Mouse (Mus musculus): ENCODE data around the gene Fkbp2.

Fkbp2 gene

DNA sequence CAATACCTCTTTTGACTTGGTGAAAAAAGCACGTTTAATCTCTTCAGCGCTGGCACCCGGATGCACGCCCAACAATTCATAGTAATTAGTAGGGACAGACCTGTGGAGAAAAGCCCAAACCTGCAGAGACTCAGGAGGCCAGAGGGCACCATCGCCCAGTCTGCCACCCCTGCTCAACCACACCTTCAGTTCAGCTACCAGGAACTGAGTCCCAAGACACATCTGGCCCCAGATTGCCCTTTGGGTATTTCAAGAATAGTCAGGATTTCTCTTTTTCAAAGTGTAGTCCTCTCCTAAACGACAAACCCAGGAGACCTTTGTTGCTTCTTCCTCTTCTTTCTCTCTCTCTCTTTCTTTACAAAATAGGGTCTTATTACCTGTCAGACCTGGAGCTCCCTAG is 10.4 kb upstream of the Fkbp2 start:
- no peak for DNase-seq

DNA sequence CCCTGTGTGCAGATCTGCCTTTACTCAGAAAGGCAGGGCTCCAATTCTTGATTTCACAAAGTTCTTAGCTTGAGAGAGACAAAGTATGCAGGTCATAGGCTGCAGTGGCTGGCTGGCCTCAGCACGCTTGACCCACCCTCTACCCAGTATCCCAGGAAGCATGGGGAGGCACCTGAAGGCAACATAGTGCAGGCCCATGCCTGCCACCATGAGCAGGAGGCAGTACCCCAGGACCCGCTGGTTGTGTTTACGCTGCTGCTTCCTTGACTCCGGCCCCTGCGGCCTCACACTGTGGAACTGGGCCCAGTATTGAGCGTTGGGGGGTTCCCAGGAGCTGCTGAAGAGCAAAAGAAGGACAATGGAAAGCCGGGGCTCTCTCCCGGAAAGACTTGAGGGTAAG is 8.9 kb upstream of the Fkbp2 start:
- no peak for DNase-seq

DNA sequence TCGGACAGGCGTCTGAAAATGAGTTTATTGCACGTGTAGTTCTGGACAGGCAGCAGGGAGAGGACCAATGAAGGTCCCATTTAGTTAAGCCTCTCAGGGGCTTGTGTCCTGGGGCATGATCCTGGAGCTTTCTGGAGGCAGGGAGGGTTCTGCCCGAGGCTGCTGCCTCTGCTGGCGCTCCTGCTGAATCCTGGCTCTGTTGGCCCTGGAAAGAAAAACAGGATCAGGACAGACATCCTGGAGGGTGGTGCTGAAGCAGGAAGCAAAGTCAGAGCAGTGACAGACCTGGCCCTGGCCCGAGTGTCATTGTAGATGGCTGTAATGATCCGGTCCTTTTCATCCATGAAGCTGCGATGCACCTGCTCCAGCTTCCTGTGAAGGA is 7.6 kb upstream of the Fkbp2 start:
- no peak for DNase-seq

DNA sequence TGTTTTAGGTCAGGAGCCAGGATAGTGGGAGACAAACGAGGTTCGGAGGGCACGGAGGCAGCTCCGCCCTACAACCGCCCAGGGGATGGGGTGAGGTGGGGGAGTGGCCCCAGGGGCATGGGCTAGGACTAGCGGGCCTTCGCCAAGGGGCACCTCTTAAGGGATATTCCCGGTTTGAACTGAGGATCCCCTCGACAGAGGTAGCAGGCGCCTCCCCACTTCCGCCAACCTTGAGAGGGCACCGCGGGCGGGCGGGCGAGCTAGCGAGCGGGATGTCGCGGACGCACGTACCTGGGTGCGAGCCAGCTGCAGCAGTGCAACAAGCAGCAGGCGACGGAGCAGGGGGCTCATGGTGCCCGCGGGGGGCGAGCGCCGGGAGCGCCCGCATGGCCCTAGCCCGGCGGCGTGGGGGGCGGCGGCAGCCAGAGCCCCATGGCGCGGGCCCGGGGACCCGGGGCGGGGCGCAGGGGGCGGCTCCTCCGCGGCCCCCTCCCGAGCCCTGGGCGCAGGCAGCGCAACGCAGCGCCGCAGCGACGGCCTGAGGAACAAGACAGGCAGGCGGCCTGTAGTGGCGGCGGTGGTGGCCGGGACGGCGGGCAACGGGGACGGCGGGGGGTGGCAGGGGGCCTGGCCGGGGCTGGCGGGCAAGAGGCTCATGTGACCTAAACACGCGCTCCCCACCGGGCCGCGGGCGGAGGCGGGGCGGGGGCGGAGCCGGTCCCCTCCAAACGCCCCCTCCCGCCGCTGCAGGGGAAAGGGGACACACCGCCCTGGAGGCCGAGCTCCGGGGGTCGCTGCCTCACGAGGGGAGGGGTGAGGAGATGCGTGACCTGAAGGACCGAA is 7.0 kb upstream of the Fkbp2 start, which contains the start of gene Vegfb:
Vegfb (minus strand) TSS at position 591 of the 843 bp plus-strand sequence.
- DNase-seq, result no peak

DNA sequence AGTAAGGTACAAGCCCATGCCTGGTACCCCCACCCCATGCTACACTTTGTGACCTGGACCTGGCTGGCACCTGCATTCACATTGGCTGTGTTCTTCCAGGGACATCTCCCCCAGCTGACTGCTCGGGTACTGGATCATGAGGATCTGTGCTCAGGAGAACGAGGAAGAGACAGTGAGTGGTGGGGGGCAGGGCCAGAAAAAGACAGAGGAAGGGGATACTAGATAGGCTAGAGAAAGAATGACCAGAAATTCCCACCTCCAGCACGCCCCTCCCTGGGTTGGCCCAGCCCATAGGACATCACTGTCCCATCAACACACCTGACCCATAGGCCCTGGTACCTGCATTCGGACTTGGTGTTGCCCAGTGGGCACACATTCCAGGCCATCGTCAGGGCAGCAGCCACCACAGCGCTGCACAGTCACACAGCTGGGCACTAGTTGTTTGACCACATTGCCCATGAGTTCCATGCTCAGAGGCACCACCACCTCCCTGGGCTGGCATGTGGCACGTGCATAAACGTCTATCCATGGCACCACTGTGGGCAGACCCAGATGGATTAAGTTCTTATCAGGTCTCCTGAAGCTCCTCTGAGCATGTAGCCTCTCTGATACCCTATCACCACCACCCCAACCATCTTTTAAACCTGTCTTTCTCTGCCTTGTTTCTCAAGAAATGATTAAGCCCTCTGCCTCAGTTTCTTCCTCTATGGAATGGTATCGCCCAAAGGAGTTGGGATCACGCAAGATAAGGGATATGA is 5.8 kb upstream of the Fkbp2 start:
- DNase-seq, result no peak

DNA sequence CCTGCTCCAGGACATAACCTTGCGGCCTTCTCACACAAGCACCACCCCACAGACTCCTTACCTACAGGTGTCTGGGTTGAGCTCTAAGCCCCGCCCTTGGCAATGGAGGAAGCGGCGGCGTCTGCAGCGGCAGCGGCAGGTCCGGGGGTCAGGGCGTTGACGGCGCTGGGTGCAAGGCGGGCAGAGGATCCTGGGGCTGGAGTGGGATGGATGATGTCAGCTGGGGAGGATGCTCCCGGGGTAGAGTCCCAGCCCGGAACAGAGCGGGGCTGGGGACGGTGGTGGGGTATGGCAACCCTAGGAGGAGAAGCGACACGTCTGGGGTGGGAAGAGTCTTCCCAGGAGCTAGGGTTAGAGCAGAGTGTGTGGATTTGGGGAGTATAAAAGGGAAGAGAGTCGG is 5.0 kb upstream of the Fkbp2 start:
- no peak for DNase-seq

DNA sequence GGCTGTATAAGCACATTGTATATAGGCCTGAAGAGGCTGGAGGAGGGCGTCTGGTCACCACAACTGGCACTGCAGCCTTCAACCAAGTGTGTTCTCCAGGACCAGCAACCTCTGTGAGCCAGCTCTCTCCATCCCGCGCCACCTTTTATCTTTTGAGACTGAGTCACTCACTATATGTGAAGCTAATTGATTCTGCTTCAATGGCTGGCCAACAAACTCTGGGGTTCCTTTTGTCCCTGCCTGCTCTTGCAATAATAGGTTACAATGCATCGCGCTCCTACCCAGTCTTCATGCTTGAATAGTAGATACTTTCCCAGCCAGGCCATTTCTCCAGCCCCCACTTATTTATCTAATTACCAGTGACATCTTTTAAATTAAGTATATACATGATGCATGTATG is 3.3 kb upstream of the Fkbp2 start:
- no peak for DNase-seq

DNA sequence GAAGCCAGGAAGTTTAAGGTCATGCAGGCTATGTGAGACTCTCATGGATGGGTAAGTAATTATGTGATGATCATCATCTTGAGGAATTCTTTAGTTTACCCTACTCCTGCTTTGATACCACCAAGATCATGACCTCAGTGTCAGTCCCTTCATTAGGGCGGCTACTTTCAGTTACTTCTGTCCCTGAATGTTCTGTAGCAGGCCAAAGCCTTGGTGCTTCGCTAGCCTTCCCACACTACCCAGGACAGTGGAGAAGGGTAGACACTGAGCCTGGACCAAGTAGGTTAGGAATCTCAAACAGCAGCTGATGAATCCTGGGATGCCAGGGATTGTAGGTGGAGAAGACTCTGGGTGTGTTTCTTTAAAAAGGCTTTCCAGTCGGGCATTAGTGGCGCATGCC is 1.2 kb upstream of the Fkbp2 start:
- DNase-seq, result no peak

DNA sequence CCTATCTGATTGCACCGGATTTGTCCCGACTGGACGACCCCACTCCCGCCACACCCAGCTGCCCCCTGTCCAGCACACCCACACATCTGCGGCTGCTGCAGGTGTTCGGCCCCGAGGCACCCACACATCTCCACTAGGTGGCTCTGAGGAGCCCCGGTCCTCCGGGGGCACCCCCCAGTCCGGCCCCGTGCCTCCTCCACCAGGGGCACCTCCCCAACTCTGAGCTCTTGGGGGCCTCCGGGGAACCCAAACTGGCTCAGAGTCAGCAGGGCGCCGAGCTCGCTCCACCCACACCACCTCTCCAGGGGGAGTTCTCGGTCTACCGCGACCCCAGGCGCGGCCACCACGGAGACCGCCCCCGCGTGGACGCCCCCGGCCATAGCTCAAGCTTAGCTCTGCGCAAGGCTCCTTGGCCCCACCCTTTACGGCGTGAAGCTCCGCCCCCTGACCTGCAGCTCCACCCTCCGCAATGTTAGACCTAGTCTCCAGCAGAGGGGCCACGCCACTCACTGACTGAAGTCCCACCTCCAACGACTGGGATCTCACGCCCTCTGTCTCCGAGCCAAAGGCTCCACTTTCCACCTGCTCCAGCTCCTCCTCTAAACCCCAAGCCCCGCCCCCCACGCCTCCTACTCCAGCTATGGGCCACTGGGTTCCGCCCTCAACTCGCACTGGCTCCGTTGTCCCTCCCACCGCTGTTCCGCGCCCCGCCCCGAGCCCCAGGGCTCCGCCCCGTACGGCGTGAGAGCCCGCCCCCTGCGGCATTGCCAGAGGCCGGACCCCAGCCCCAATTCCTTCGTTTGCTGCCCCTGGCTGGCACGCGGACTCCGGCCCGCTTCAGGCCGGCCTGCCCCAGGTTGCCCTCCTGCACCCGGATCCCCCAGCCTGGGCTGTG is 568 bp downstream of the Fkbp2 start:
- DNase-seq, result peak; percentile 100

DNA sequence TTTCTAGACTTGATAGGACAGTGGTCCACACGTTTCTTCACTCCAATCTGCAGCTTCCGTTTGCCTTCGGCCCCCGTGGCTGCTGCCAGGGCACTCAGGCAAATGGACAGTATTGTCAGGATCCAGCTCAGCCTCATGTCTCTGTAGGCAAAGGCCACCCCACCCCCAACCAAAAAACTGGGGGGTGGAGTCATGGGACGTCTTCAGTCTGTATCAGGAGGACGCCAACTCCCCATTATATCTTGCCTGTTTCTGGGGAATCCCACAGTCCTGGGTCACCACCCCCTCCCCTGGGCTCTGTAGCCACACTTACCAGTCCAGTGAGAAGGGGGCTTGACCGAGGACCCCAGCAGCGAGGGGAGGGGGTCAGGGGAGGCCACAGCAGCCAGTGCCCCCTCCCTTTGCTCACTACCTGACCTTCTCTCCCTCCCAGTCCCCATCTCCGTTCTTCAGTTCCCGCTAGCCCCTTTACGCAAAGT is 1.3 kb downstream of the Fkbp2 start:
- peak; percentile 78 for DNase-seq

DNA sequence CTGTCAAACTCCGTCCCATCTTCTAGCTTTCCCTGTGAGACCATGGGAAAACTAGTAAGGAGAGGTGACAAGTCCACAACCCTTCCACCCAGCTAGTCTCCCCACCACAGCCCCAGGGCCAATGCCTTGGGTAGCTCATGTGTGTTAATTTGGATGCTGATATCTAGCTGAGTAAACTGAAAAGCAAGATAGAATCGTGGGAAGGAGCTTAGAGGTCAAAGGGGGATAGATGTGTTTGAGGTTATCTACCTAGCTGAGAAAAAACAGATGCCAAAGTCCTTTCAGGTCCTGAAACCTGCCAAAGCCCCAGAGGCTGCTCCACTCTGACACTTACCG is 1.7 kb downstream of the Fkbp2 start:
- DNase-seq, result no peak

DNA sequence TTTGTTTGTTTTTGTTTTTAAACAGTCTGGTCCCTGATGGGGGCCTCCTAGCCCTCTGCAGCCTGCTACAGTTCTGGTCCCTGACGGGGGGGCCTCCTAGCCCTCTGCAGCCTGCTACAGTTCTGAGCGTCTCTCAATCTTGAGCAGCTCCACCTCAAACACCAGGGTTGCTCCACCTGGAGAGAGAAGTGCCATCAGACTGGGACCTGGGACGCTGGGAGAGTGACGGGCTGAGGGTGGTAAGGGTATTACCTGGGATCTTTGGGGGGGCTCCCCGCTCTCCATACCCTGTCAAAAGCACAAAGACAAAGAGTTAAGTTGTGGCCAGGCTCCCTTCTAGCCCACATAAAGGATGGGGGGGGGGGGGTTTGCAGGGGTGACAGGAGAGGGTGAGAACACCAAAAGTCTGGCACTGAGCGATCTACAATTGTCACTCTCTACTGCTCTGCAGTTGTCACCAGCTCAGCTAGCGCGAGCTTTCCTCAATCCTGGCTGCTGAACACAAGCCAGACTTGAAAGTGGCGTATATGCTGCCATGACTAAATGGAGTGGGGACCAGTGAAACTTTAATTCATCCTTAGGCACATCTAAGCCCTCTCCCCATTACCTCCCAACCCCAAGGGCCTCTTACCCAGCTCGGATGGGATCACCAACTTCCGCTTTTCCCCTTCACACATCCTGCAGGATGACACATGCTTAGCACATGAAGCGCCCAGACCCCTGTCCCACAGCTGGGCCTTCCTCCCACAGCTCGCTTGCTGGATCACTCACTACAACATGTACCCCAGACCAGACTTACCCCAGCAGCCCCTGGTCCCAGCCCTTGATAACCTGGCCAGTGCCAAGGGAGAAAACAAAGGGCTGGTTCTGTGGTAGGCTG is 2.3 kb downstream of the Fkbp2 start:
- DNase-seq, result no peak

DNA sequence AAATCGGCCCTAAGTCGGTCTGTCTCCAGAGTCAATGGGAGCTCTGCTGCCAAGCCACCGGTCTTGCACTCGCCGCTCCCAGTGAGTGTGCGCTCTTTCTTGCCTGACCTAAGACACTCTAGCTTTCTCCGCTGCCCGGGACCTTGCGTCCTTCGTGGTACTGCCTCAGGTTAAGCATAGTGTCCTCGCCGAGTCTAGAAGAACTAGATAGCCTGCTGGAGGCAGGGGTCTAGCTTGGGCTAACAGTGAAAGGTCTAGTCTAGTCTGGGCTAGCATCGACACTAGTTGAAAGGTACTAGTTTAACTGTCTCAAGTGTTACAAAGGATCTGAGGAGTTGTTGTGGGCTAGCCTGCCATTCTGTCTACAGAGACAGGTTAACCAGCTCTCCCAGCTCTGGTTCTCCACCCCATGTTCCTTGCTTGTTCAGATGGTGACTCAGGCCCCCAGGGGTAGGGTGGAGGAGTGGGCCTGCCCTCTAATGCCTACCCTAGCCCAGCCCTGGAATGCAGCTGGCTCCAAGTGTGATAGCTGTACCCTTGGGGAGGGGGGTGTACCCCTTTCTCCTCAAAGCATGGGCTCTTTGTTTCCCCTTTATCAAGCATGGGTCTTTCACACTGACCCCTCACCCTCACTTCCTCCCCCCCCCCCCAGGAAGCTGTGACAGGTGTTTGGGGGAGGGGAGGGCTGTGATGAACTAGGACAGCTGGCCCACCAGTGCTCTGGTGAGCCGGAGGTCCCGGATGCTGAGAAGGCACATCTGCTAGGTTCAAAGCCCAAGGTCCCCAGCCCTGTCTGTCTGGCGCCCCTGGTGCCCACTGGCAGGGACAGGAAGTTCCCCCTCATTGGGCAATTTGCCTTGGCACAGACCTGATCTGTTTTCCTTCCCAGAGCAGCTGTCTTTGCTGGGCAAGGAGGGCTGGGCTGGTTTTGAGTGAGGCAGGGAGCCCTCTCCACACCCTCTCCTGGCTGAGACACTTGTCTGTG is 4.5 kb downstream of the Fkbp2 start, which contains the start of gene Plcb3:
Plcb3 (minus strand) TSS at position 934 of the 985 bp plus-strand sequence.
- DNase-seq, result peak; percentile 82

DNA sequence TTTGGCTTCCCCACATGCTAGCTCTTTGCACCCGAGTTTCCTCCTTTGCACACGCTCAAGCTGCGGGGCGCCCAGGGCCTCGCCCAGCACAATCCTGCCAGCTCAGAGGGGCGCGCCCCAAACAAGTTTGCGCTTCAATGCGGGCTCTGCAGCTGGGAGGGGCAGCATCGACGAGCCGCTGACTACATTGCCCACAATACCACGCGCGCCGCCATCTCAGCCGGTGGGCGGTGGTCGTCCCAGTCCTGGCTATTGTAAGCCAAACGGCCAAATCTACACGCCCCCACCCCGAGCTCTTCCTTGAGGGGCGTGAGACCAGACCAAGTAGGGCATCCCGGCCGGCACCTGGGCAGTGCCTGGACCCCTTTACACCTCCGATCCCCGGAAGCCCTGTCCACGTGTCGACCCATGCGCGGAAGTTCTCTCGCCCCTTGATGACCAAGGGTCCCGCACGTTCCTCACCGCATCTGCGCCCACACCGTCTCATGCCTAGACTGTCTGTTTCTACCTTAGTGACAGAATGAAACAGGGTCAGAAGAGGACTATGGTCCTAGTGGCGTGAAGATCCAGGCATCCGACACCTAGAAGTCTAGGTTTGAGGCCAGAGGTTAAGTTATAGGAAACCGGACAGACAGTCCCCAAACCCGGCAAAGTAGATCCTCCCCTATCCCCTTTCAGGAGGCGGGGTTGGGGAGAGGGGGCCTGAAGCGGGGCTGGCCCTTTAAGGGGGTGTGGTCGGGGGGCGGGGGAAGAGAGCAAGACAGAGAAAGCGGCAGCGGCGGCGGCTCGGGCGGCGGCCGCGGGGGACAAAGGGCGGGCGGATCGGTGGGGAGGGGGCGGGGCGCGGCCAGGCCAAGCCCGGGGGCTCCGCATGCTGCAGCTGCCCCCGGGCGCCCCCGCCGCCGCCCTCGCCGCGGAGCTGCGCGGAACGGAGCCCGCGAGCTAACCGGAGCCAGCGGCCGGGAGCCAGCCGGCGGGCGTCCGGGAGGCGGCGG is 5.8 kb downstream of the Fkbp2 start, which contains the start of gene Ppp1r14b:
Ppp1r14b (plus strand) TSS at position 758 of the 995 bp plus-strand sequence.
- peak; percentile 74 for DNase-seq

DNA sequence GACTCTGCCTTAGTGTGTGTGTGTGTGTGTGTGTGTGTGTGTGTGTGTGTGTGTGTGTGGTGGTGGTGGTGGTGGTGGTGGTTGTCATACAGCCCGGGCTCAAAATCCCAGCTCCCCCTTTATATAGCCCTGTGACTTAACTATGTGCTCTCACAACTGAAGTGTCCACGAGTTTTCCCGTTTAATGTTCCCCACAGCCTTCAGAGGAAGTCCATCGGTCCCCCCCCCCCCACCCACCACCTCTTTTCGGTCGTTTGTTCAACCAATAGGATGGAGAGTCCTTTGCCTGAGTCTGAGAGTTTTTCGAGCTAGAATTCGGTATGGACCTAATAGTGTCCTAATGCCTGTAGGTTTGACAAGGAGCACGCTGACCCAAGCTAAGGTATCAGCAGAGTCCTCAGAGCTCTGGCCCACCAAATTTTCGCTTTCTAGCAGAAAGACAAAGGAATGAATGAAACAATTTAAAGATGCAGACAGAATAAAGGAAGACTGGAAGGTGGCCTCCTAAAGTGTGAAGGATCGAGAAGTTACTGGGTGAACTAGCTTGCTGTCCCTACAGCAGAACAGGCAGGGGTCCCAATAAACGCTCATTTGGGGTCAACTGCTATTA is 6.6 kb downstream of the Fkbp2 start:
- no peak for DNase-seq

DNA sequence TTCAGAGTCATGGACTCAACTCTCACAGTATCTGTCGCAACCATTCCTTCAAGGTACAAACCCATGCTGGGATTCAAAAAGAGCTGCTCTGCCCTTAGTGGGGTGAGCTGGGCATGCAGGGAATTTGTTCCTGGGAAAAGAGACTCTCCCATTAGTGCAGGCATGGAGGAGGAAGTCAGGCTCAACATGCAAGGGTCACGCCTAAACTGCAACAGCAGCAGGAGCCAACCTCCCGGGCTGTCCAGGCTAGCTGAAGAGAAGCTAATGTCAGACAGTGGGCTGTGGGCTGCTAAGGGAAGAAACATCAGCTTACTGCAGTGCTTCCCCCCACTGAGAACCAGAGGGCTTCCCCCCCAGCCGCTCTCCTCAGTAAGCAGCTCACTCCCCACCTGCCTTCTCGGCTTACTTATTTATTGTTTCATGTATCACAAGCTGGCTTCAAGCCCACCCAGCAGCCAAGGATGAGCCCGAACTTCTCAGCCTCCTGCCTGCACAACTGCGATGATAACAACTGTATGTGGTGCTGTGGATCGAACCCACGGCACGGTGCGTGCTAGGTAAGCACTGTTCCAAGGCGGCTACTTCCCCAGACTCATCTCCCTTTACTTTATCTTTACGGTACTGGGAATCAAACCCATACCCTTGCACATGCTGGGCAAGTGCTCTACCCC is 7.9 kb downstream of the Fkbp2 start:
- no peak for DNase-seq

DNA sequence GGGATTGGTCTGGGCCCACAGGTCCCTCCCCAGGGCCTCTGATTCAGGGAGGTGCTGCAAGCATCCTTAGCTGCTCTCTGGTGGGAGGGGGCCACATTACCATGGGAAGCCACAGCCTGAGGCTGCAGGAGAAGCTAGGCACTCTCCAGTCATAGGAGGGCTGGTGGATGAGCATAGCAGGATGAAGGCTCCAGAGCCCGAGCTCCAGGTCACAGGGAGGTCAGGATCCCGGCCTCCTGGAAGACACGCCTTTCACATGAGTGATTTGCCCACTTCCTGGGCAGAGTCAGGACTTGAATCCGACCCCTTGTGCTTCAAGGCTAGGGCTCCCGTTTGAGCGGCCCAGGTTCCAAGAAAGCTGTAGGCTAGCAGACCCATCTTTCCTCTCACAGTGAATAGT is 8.7 kb downstream of the Fkbp2 start:
- DNase-seq, result no peak

DNA sequence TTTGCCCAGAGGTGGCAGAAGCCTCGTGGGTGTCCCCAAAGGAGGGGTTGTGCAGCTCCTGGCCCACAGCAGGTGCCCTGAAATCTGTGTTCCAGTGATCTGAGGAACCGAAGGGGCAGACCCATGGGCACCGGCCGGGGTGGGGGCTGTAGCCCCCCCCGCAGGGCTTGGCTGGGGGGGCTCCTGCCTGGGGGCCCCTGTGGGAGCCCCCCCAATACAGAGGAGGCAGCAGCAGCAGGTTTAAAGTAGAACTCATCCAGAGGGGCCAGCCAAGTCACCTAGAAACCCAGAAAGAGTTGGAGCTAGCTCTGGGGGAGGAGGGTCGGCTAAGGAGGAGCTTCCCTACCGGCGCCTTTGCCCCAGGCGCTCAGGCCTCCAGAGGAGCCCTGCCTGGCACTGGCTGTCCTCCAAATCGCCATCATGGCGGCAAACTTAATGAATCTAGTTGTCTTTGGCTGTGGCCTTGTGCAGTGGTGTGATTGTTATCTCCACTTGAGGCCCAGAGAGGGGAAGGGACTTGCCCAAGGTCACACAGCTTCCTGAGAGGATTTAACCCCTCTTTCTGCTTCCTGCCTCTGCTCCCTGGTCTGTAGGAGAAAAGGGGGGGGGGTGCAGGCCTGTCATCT is 9.7 kb downstream of the Fkbp2 start:
- DNase-seq, result no peak

Measured in layer of hippocampus, adult 9-11 months (tissue).